Mouse (Mus musculus): ENCODE data around the gene Kalrn.

GRCm38 (mm10) chr16:34388871-34389270 lies 184.5 kb downstream of the Kalrn start:
- TF ChIP-seq GATA1 (IDR thresholded peaks at IDR 0.05; ENCODE audit: low read length) (no peak), TAL1 (IDR thresholded peaks at IDR 0.05; ENCODE audit: low read length) (no peak)
